Mouse (Mus musculus) cerebellum, adult 2 months (tissue): ENCODE results near the gene Tnfaip3. TPM values are rescaled to one million over a fixed set of nuclear protein-coding genes. Genes with fewer than 3 reads are reported as not detected.

Source experiments
- DNase-seq, 2 experiments: peaks; one replicate each; pipeline ENCODE4 v3.0.0; 2021
- H3K27ac ChIP-seq: fragments of 200-500 bp; 2 replicates; pipeline ENCODE4 v1.5.1; 2012; ENCODE audit warnings: low read length, control low read depth, inconsistent platforms; ENCODE audit not compliant: insufficient read depth
- H3K27me3 ChIP-seq: fragments of 200-500 bp; 2 replicates; pipeline ENCODE4 v1.6.1; 2012; ENCODE audit warnings: inconsistent platforms, mild to moderate bottlenecking, low read length, moderate library complexity; ENCODE audit not compliant: control insufficient read depth, insufficient read depth
- H3K4me1 ChIP-seq: fragments of 200-500 bp; 2 replicates; pipeline ENCODE4 v1.6.1; 2011; ENCODE audit warnings: low read length; ENCODE audit not compliant: control insufficient read depth, insufficient read depth
- H3K4me3 ChIP-seq: fragments of 200-500 bp; replicated peaks from 2 replicates; pipeline ENCODE3; 2011; ENCODE audit warnings: mild to moderate bottlenecking, low read depth, low read length, control low read depth; ENCODE audit not compliant: insufficient read depth
- CTCF ChIP-seq: fragments of 200-500 bp; IDR thresholded peaks from 2 replicates; pipeline ENCODE4 v1.5.1; 2011; ENCODE audit warnings: low read depth, mild to moderate bottlenecking, control low read depth, low read length, moderate library complexity, borderline replicate concordance; ENCODE audit not compliant: insufficient read depth
- POLR2A ChIP-seq: fragments of 200-500 bp; IDR thresholded peaks from 2 replicates; pipeline ENCODE4 v1.6.1; 2011; ENCODE audit warnings: low read length, control low read depth, borderline replicate concordance; ENCODE audit not compliant: insufficient read depth
- WGBS: fragments of 180-500 bp; shearing (Covaris S2); methylation state at CpG from one replicate; pipeline ENCODE4 v1.1.7; 2018; 5-methylcytosine and 5-hydroxymethylcytosine counted together
- polyA plus RNA-seq: library from polyadenylated mRNA; depleted of rRNA; stranded (reverse); fragments of >200 nt; gene quantifications from 2 replicates; pipeline ENCODE4 v1.2.3, GENCODE M21; 2012

The Tnfaip3 gene
- polyA plus RNA-seq, 1 experiment = 2.3 TPM

DNA sequence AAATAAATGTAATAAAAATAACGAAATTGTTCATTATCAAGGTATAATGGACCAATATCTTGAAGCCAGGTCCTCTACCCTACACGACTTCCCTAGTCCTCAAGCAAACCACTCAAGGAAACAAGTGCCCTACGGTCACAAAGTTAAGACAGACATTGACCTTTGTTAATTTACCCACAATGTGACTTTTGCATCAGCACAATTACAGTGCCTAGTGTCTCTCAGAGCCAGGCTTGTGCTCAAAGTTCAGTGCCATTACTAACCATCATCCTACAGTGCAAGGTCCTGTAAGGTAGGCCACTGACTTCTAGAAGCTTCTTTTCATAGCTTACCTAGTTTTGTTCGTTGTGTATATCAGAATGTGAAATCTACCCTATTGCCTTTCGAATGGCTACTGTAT, 8.9 kb upstream of the Tnfaip3 start:
- no peak for TF ChIP-seq POLR2A
- TF ChIP-seq CTCF = no peak
- no peak overlapping the region for H3K4me3 ChIP-seq
- H3K27ac ChIP-seq = no peak overlapping the region
- H3K27me3 ChIP-seq = no peaks in the 10 kb centered on the region
- DNase-seq = no peak
- no peaks in the 10 kb centered on the region for H3K4me1 ChIP-seq
- 87% methylated on average over 5 of the region's 5 CpGs for WGBS

DNA sequence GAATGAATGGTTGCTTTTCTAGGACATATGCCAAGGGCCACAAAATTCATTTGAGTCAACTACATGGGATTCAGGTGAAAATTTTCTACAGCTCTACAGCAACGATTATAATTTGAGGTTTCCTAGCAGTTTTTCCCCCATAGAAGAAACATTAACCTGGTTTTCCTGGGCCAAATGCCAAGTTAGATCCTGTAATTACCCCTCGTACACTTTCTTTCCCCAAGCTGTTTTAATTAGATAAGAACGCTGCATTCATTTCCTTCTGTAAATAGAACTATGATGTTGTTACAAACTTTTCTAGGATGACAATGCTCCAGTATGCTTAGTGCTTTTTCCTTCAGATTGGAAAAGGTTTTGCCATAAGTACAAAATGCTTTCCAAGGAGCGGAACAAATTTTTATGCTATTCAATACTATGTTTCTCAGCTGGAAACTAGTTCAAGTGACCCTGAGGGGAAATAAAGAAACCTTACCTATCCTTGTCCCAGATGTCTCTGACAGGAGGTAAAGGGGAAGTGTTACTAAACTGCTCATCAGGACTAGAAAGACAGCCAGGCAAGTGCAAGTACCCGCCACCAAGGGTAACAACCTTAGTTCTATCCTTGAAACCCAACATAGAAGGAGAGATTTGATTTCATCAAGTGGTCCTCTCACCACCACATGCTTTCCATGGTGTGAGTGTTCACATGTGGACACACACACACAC, 8.3 kb upstream of the Tnfaip3 start:
- no peak for TF ChIP-seq POLR2A
- TF ChIP-seq CTCF = no peak
- no peak for DNase-seq
- 78% methylated on average over 5 of the region's 5 CpGs for WGBS
- no peak overlapping the region for H3K4me3 ChIP-seq
- no peaks in the 10 kb centered on the region for H3K27me3 ChIP-seq
- no peak overlapping the region for H3K27ac ChIP-seq
- no peaks in the 10 kb centered on the region for H3K4me1 ChIP-seq

DNA sequence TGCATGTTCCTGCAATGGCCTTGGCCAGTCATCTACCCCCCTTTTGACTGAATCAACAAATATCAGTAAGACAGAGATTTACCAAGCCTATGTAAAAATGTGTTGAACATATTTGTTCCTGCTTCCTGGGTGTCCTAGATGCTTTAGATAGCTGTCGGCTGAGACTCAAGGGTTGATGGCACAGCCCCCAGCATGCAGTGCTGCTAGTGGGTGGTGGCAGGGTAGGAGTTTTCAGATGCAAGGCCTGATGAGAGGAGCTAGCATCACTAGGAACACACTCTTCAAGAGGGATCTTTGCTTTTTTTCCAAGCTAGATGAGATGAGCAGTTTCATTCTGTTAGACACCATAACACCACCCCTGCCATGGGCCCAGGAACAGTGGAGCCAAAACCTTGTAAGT, 6.8 kb upstream of the Tnfaip3 start:
- H3K27ac ChIP-seq = no peak overlapping the region
- no peaks in the 10 kb centered on the region for H3K4me1 ChIP-seq
- H3K4me3 ChIP-seq = no peak overlapping the region
- no peak for TF ChIP-seq POLR2A
- TF ChIP-seq CTCF = no peak
- no peaks in the 10 kb centered on the region for H3K27me3 ChIP-seq
- WGBS = 82% methylated on average over 1 of the region's 1 CpGs
- DNase-seq = no peak

DNA sequence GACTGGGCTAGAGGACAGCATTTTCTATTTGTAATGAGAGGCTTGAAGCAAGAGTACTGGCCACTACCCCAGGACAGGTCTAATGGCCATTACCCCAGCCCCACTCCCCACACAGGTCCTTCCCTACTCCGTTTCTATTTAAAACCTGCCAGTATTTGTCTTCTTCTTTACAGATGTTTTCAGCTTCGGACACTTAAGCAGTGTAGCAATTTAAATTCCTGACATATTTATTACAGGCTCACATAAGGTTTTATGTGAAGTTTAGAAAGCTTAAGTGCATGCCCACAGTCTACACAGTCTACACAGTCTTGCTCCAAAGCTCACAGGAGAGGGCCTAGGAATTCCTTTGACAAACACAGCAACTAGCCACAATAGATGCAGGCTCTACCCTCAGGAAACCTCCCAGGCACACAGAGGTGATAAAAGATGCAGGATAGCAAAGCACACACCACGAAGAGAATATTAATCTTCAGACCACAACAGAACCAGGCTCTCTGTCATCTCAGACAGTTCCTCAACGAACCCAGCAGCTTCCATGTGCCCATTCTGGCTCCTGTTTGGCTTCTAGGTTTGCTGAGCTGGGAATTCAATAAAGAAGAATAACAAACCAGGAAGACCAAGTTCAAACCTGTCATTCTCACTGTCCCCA, 1.5 kb upstream of the Tnfaip3 start:
- no peak overlapping the region for H3K4me3 ChIP-seq
- H3K27me3 ChIP-seq = no peaks in the 10 kb centered on the region
- no peak for DNase-seq
- no peaks in the 10 kb centered on the region for H3K4me1 ChIP-seq
- no peak overlapping the region for H3K27ac ChIP-seq
- 68% methylated on average over 4 of the region's 4 CpGs for WGBS
- TF ChIP-seq CTCF = no peak
- TF ChIP-seq POLR2A = no peak

DNA sequence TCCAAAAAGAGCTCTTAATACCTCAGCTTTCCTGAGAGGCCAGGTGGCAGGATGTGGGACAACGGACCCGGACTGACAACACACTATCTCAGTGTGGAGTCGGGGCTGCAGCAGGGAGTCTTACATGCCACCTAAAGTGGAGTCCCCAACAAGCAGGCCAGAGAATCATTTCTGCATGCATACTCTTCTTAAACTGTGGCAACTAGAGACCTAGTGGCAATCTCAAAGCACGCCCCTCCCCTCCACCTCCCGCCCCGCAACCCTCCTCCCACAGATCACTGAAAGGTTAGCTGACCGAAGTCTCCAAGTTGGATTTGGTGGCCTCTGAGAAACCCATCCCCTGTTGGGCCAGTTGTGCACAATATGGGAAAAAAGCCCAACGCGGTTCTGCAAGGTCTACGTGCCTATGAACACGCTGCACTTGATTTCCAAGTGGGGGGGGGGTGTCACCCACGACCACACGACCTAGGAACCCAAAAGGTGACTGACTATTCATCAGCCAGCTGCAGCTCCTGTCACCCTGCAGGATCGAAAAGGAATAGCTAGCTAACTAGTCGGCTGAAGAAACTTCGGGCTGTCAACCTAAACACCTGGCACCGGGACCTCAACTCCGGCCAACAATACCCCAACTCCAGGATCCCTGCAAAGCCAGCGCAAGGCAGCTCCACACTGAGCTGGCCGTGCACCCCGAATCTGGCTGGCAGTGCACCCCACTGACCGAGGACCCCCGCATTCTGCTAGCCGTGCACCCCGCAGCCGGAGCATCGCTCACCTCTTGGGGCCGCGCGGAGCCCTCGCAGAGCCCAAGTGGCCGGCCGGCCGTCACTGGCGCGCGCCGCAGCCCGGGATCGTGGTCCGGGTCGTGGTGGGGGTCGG, 838 bp downstream of the Tnfaip3 start:
- DNase-seq = peak; percentile 23 to 35
- TF ChIP-seq CTCF (peak; percentile 37; the same call in 1 of the 2 replicates), POLR2A (no peak)
- Histone ChIP-seq H3K27ac (peak overlapping the region; percentile 31; the same call in 1 of the 2 replicates), H3K4me1 (no peaks in the 10 kb centered on the region), H3K4me3 (peak overlapping the region; percentile 62), H3K27me3 (no peaks in the 10 kb centered on the region)
- under 1% methylated on average over 43 of the region's 43 CpGs for WGBS

DNA sequence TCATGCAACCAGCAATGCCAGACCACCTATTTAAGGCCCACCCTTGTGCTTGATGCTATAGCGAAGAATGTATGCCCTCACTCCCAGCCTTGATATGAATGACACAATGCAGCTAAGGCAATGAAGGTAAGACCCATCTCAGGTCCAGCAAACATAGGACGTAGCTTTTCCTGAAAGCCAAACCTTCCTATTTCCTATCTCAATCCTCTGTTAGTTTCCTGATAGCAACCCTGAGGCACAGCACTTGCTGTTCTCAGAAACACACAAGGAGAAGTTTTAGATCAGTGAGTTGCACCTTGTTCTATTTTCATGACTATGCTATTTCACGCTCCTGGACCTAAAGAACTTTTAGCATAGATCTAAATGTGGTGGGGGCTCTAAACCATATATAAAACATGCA, 2.1 kb downstream of the Tnfaip3 start:
- Histone ChIP-seq H3K27ac (no peak overlapping the region), H3K4me3 (no peak overlapping the region), H3K4me1 (no peaks in the 10 kb centered on the region), H3K27me3 (no peaks in the 10 kb centered on the region)
- no peak for DNase-seq
- WGBS = 95% methylated on average over 3 of the region's 3 CpGs
- TF ChIP-seq POLR2A = no peak
- TF ChIP-seq CTCF = no peak

DNA sequence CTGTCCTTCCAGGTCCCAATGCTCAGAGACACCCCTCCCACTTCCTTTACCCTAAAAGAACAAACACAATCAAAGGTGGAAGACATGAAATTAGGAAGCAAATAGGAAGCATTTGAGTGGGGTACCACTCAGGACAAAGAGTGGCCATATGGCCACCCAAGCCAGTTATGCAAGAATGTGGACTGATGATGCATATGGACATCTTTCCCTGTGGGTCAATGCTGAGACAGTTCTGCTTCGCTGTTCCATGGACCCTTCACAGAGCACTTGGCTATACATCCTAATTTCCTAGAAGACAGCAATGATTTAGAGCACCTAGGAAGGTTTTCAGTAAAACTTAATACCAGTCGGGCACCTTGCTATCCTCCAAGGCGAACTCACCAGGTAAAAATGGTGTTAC, 2.8 kb downstream of the Tnfaip3 start:
- H3K27ac ChIP-seq = no peak overlapping the region
- no peak overlapping the region for H3K4me3 ChIP-seq
- no peak for DNase-seq
- TF ChIP-seq CTCF = no peak
- TF ChIP-seq POLR2A = no peak
- 95% methylated on average over 3 of the region's 3 CpGs for WGBS
- H3K4me1 ChIP-seq = no peaks in the 10 kb centered on the region
- no peaks in the 10 kb centered on the region for H3K27me3 ChIP-seq

DNA sequence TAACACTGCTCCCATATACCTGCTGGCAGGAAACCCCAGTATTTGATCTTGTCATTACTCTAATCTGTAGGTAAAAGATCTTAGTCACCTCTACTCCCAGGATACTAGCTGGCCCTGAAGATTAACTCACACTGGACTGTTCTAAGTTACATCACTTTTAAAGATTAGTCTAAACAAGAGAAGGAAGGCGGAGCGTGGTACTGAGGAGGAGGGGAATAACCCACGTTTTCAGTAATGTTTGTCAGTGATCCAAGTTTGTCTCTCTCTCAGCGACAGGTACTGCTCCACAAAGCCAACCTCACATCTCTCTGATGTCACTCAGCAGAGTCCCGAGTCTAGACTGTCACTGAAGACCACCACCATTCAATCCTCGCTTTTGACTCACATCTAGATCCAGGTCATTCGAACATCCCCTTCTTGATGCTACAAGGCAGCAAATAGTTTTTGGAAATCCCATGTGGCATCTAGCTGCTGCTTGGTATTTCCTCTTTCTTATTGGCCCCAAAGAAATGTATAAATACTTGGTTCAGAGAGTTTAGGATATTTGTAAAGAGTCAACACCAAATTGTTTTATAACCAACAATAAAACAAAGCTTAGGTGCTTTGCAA, 3.5 kb downstream of the Tnfaip3 start:
- no peak overlapping the region for H3K27ac ChIP-seq
- no peak overlapping the region for H3K4me3 ChIP-seq
- H3K4me1 ChIP-seq = no peaks in the 10 kb centered on the region
- 79% methylated on average over 7 of the region's 7 CpGs for WGBS
- TF ChIP-seq CTCF (no peak), POLR2A (no peak)
- H3K27me3 ChIP-seq = no peaks in the 10 kb centered on the region
- DNase-seq = no peak
